In the genomic region with DNA sequence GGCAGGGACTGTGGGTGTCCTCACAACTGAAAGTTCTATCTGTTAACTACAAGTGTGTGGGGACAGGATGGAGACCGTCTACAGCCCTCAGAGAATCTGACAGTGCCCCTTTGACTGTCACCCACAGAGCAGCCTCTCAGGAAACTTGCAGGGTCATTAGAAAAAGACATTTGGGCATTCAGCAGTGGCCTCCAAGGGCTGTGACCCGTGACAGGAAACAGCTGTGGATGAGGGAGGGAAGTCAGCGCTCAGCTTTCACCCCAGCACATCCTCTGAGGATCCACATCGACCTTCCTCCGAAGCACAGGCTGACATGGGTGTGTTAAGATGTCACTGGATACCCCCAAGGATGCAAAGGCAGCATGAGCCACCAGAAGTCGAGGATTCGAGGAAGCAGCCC, we compare ENCODE assay signal across 8 mouse cellular contexts.
DNase-seq lines count a peak whose midpoint lies in the region; ATAC-seq lines count a peak whose summit lies in the region.

No protein-coding gene starts in this region.

- ATAC-seq in liver, embryonic 16.5 days (ENCODE audit: low read depth), result peak; percentile 21; the same call in 1 of the 2 replicates
- no peak for ATAC-seq in liver, embryonic 12.5 days
- no peak for ATAC-seq in embryonic facial prominence, embryonic 11.5 days (replicated peaks; ENCODE audit: insufficient number of reproducible peaks, low FRiP score, low TSS enrichment, low read depth)
- ATAC-seq in kidney, embryonic 14.5 days (ENCODE audit: low FRiP score, low TSS enrichment), result peak; percentile 68

- H3K4me2 ChIP-seq in liver, embryonic 16.5 days (ENCODE audit: low read depth, low read length), result no peak overlapping the region
- H3K4me2 ChIP-seq in liver, embryonic 12.5 days, result no peak overlapping the region
- H3K4me2 ChIP-seq in embryonic facial prominence, embryonic 11.5 days (ENCODE audit: low read depth, low read length), result no peak overlapping the region
- no peak overlapping the region for H3K4me2 ChIP-seq in kidney, embryonic 14.5 days (replicated peaks; ENCODE audit: low read depth, low read length)

- no peak overlapping the region for H3K9ac ChIP-seq in liver, embryonic 16.5 days (ENCODE audit: low read depth, low read length)
- no peak overlapping the region for H3K9ac ChIP-seq in liver, embryonic 12.5 days
- no peak overlapping the region for H3K9ac ChIP-seq in embryonic facial prominence, embryonic 11.5 days (replicated peaks; ENCODE audit: low read length)
- H3K9ac ChIP-seq in kidney, embryonic 14.5 days (ENCODE audit: low read depth, low read length), result no peak overlapping the region

- peak; percentile 26 for DNase-seq in embryonic facial prominence, embryonic 11.5 days (ENCODE audit: low spot score)
- peak; percentile 54 for DNase-seq in skeletal muscle tissue, adult 2 months (ENCODE audit: low read depth, low spot score)
- DNase-seq in testis, postnatal 14 days (ENCODE audit: low spot score), result no peak
- no peak for DNase-seq in cerebellum, postnatal 10 days
- DNase-seq in cerebellum, postnatal 14 days, result no peak

- H3K4me1 ChIP-seq in liver, embryonic 16.5 days (ENCODE audit: control insufficient read depth, low read depth, low read length), result no peaks in the 10 kb centered on the region
- 0 out of 2 replicates have a peak, but pooled peaks cover 4% of the 10 kb centered on the region for H3K4me1 ChIP-seq in liver, embryonic 12.5 days
- peaks cover 6% of the 10 kb centered on the region for H3K4me1 ChIP-seq in embryonic facial prominence, embryonic 11.5 days (ENCODE audit: control insufficient read depth, insufficient read depth, low read length)
- H3K4me1 ChIP-seq in kidney, embryonic 14.5 days (ENCODE audit: control insufficient read depth, insufficient read depth, low read length), result peaks cover 35% of the 10 kb centered on the region

- no peaks in the 10 kb centered on the region for H3K36me3 ChIP-seq in liver, embryonic 16.5 days (ENCODE audit: control insufficient read depth, insufficient read depth)
- no peaks in the 10 kb centered on the region for H3K36me3 ChIP-seq in liver, embryonic 12.5 days
- H3K36me3 ChIP-seq in embryonic facial prominence, embryonic 11.5 days (replicated peaks; ENCODE audit: control insufficient read depth, insufficient read depth, low read depth, low read length), result no peaks in the 10 kb centered on the region
- H3K36me3 ChIP-seq in kidney, embryonic 14.5 days (ENCODE audit: control insufficient read depth, insufficient read depth, low read length), result no peaks in the 10 kb centered on the region

- H3K27me3 ChIP-seq in liver, embryonic 16.5 days (ENCODE audit: control insufficient read depth, insufficient read depth, low read depth, low read length), result no peaks in the 10 kb centered on the region
- no peaks in the 10 kb centered on the region for H3K27me3 ChIP-seq in liver, embryonic 12.5 days (replicated peaks)
- H3K27me3 ChIP-seq in embryonic facial prominence, embryonic 11.5 days (ENCODE audit: control insufficient read depth, insufficient read depth, low read length), result no peaks in the 10 kb centered on the region; the same call in 1 of the 2 replicates
- H3K27me3 ChIP-seq in kidney, embryonic 14.5 days (ENCODE audit: control insufficient read depth, insufficient read depth, low read length), result no peaks in the 10 kb centered on the region

- no peak overlapping the region for H3K4me3 ChIP-seq in liver, embryonic 16.5 days (ENCODE audit: low read depth, low read length)
- H3K4me3 ChIP-seq in liver, embryonic 12.5 days, result no peak overlapping the region
- H3K4me3 ChIP-seq in embryonic facial prominence, embryonic 11.5 days (ENCODE audit: low read depth, low read length), result no peak overlapping the region
- no peak overlapping the region for H3K4me3 ChIP-seq in kidney, embryonic 14.5 days (ENCODE audit: low read length)

- no peaks in the 10 kb centered on the region for H3K9me3 ChIP-seq in liver, embryonic 16.5 days (replicated peaks; ENCODE audit: control insufficient read depth, low read length)
- H3K9me3 ChIP-seq in liver, embryonic 12.5 days (replicated peaks), result no peaks in the 10 kb centered on the region
- H3K9me3 ChIP-seq in embryonic facial prominence, embryonic 11.5 days (replicated peaks; ENCODE audit: control insufficient read depth, low read length), result no peaks in the 10 kb centered on the region
- H3K9me3 ChIP-seq in kidney, embryonic 14.5 days (ENCODE audit: control insufficient read depth, low read length), result no peaks in the 10 kb centered on the region

- 15% methylated on average over 7 of the region's 7 CpGs for WGBS in liver, embryonic 16.5 days (ENCODE audit: insufficient replicate concordance)
- 24% methylated on average over 7 of the region's 7 CpGs for WGBS in liver, embryonic 12.5 days (ENCODE audit: insufficient replicate concordance)
- 15% methylated on average over 7 of the region's 7 CpGs for WGBS in embryonic facial prominence, embryonic 11.5 days
- 8% methylated on average over 7 of the region's 7 CpGs for WGBS in kidney, embryonic 14.5 days

- H3K27ac ChIP-seq in liver, embryonic 16.5 days (ENCODE audit: low read length), result no peak overlapping the region
- H3K27ac ChIP-seq in liver, embryonic 12.5 days, result no peak overlapping the region
- 0 out of 2 replicates have a peak overlapping the region, but pooled peaks have one; percentile 5 for H3K27ac ChIP-seq in embryonic facial prominence, embryonic 11.5 days (replicated peaks; ENCODE audit: low read depth, low read length)
- H3K27ac ChIP-seq in kidney, embryonic 14.5 days (ENCODE audit: low read depth, low read length), result peak overlapping the region; percentile 71; the same call in 1 of the 2 replicates

Comparison
In these comparisons a context has a peak if more than half of its experiments do, and no peak if none do; other contexts are left out.
1. ATAC-seq: peak in liver, embryonic 16.5 days (single experiment) and kidney, embryonic 14.5 days (single experiment); none in liver, embryonic 12.5 days (single experiment) and embryonic facial prominence, embryonic 11.5 days (single experiment).
2. H3K27ac ChIP-seq: peak in embryonic facial prominence, embryonic 11.5 days (single experiment) and kidney, embryonic 14.5 days (single experiment); none in liver, embryonic 16.5 days (single experiment) and liver, embryonic 12.5 days (single experiment).
3. DNase-seq: peak in embryonic facial prominence, embryonic 11.5 days (single experiment) and skeletal muscle tissue, adult 2 months (single experiment); none in testis, postnatal 14 days (single experiment), cerebellum, postnatal 10 days (0 of 2) and cerebellum, postnatal 14 days (0 of 2).